Mouse (Mus musculus) liver, adult 2 months (tissue): ENCODE results near the gene Phf23. TPM values are rescaled to one million over a fixed set of nuclear protein-coding genes. Genes with fewer than 3 reads are reported as not detected.

Experiments used
- DNase-seq: peaks from one replicate; pipeline ENCODE4 v3.0.0-alpha.2; 2011; ENCODE audit warnings: low read depth, low spot score; ENCODE audit errors: extremely low read depth
- H3K27ac ChIP-seq: fragments of 200-500 bp; replicated peaks from 2 replicates; pipeline ENCODE4 v1.5.1; 2012; ENCODE audit warnings: low read depth, mild to moderate bottlenecking, control low read depth, inconsistent platforms, low read length; ENCODE audit not compliant: insufficient read depth
- H3K27me3 ChIP-seq: fragments of 200-500 bp; 2 replicates; pipeline ENCODE4 v1.6.1; 2012; ENCODE audit warnings: mild to moderate bottlenecking, moderate library complexity, low read length, inconsistent platforms; ENCODE audit not compliant: control insufficient read depth, insufficient read depth
- H3K36me3 ChIP-seq: fragments of 200-500 bp; 2 replicates; pipeline ENCODE4 v1.6.1; 2012; ENCODE audit warnings: low read length, inconsistent platforms; ENCODE audit not compliant: control insufficient read depth, insufficient read depth
- H3K4me1 ChIP-seq: fragments of 200-500 bp; 2 replicates; pipeline ENCODE4 v1.6.1; 2011; ENCODE audit warnings: low read length; ENCODE audit not compliant: control insufficient read depth, insufficient read depth
- H3K4me3 ChIP-seq: fragments of 200-500 bp; 2 replicates; pipeline ENCODE4 v1.5.1; 2011; ENCODE audit warnings: low read depth, mild to moderate bottlenecking, control low read depth, low read length, moderate library complexity; ENCODE audit not compliant: insufficient read depth
- H3K79me2 ChIP-seq: fragments of 200-500 bp; 2 replicates; pipeline ENCODE4 v1.6.1; 2012; ENCODE audit warnings: inconsistent platforms, mild to moderate bottlenecking, low read length, moderate library complexity; ENCODE audit not compliant: control insufficient read depth, insufficient read depth
- H3K9ac ChIP-seq: fragments of 200-500 bp; 2 replicates; pipeline ENCODE4 v1.6.1; 2012; ENCODE audit warnings: low read depth, mild to moderate bottlenecking, control low read depth, inconsistent platforms, low read length
- CTCF ChIP-seq: fragments of 200-500 bp; IDR thresholded peaks from 2 replicates; pipeline ENCODE4 v1.5.1; 2011; ENCODE audit warnings: low read depth, low read length, control low read depth
- POLR2A ChIP-seq: fragments of 200-500 bp; IDR thresholded peaks from 2 replicates; pipeline ENCODE4 v1.6.1; 2011; ENCODE audit warnings: low read length, control low read depth; ENCODE audit not compliant: insufficient read depth; ENCODE audit errors: extremely low read depth
- WGBS: fragments of 180-500 bp; shearing (Covaris S2); methylation state at CpG from one replicate; pipeline ENCODE4 v1.1.7; 2018; 5-methylcytosine and 5-hydroxymethylcytosine counted together
- polyA plus RNA-seq: library from polyadenylated mRNA; depleted of rRNA; stranded (reverse); fragments of >200 nt; gene quantifications from 2 replicates; pipeline ENCODE4 v1.2.3, GENCODE M21; 2012
- total RNA-seq: library from RNA; depleted of rRNA; stranded (reverse); fragments of >200 nt; gene quantifications from 2 replicates; pipeline ENCODE4 v1.2.3, GENCODE M21; 2014

Phf23 gene
- total and polyA plus RNA-seq, 2 experiments: 8.0 to 12.1 TPM

DNA sequence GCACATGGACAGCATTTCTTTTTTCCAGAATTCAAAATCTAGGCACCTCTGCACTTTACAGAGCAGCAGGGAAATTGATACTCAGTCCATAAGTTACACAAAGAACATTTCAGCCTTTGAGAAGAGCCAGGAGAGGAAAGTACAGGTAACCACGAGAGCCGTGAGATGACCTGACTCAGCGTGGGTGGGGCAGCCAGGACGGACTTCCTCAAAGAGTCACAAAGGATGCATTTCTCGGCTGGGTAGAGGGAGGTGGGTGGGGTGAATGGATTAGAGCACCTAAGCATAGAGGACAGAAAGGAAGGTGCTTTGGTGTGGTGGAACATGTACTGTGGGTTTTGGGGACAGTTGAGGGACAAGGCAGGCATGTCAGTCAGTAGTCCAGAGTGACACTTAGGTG is 33.7 kb upstream of the Phf23 start:
- TF ChIP-seq POLR2A (no peak), CTCF (no peak)
- Histone ChIP-seq H3K4me3 (no peak overlapping the region), H3K36me3 (no peaks in the 10 kb centered on the region), H3K9ac (no peak overlapping the region), H3K27ac (no peak overlapping the region), H3K79me2 (no peaks in the 10 kb centered on the region), H3K4me1 (0 out of 2 replicates have a peak, but pooled peaks cover 2% of the 10 kb centered on the region), H3K27me3 (peaks cover 12% of the 10 kb centered on the region)
- WGBS: 55% methylated on average over 5 of the region's 5 CpGs
- DNase-seq: no peak

- Histone ChIP-seq H3K79me2 (no peaks in the 10 kb centered on the region), H3K9ac (no peak within 1 kb of the TSS), H3K4me3 (peak within 1 kb of the TSS; percentile 12; the same call in 1 of the 2 replicates), H3K36me3 (0 out of 2 replicates have a peak, but pooled peaks cover 2% of the 10 kb centered on the region), H3K27ac (no peak within 1 kb of the TSS), H3K4me1 (0 out of 2 replicates have a peak, but pooled peaks cover 3% of the 10 kb centered on the region), H3K27me3 (peaks cover 12% of the 10 kb centered on the region)
- DNase-seq: no peak
- 33% methylated on average over 24 of the region's 24 CpGs for WGBS
- TF ChIP-seq POLR2A: no peak
Measured at GRCm38 (mm10) chr11:69964650-69965270, 30.8 kb upstream of the Phf23 start, which contains the start of gene Cldn7. Gene Cldn7, plus strand, starts transcription at chr11:69964779.

DNA sequence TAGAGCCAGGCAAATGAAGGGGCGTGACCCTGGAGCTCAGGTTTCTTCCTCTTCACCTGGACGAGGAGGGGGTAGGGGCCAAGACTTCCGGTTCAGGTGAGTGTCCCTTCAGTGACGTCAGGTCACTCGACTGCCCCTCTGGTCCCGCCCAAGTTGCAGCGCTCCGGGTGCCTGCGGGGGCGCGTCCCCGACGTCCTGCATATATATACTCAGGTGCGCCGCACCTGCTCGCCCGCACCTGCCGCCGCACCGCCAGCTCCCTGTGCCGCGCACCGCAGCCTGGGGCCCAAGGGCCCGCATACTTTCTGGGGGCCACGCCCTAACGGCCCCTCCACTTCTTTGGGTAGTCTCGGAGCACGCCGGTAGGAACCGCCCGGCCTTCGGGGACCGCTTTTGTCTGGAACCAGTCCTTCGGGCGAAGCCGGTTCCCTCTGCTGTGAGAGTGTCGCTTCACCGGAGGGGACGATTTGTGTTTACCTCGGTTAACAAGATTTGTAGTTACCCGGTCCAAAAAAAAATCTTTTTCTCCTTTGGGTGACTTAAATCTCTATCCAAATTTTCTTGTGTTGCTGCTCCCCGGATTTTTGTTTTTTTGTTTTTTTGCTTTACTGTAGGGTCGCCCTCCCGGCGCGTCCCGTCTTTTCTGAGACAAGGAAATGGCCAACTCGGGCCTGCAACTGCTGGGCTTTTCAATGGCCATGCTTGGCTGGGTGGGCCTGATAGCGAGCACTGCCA is 30.1 kb upstream of the Phf23 start:
- Histone ChIP-seq H3K27ac (no peak overlapping the region), H3K79me2 (no peaks in the 10 kb centered on the region), H3K9ac (no peak overlapping the region), H3K27me3 (peaks cover 12% of the 10 kb centered on the region), H3K4me3 (peak overlapping the region; percentile 29; the same call in 1 of the 2 replicates), H3K36me3 (0 out of 2 replicates have a peak, but pooled peaks cover 2% of the 10 kb centered on the region), H3K4me1 (0 out of 2 replicates have a peak, but pooled peaks cover 3% of the 10 kb centered on the region)
- 7% methylated on average over 49 of the region's 49 CpGs for WGBS
- no peak for DNase-seq
- no peak for TF ChIP-seq POLR2A
- TF ChIP-seq CTCF: no peak

GRCm38 (mm10) chr11:69966006-69966859 is 29.3 kb upstream of the Phf23 start:
- WGBS: 5% methylated on average over 59 of the region's 59 CpGs
- Histone ChIP-seq H3K9ac (no peak overlapping the region), H3K4me3 (peak overlapping the region; percentile 29; the same call in 1 of the 2 replicates), H3K27ac (no peak overlapping the region), H3K4me1 (0 out of 2 replicates have a peak, but pooled peaks cover 3% of the 10 kb centered on the region), H3K36me3 (peaks cover 2% of the 10 kb centered on the region; the same call in 1 of the 2 replicates), H3K79me2 (no peaks in the 10 kb centered on the region), H3K27me3 (peaks cover 12% of the 10 kb centered on the region)
- TF ChIP-seq POLR2A: no peak
- TF ChIP-seq CTCF: no peak
- DNase-seq: no peak

DNA sequence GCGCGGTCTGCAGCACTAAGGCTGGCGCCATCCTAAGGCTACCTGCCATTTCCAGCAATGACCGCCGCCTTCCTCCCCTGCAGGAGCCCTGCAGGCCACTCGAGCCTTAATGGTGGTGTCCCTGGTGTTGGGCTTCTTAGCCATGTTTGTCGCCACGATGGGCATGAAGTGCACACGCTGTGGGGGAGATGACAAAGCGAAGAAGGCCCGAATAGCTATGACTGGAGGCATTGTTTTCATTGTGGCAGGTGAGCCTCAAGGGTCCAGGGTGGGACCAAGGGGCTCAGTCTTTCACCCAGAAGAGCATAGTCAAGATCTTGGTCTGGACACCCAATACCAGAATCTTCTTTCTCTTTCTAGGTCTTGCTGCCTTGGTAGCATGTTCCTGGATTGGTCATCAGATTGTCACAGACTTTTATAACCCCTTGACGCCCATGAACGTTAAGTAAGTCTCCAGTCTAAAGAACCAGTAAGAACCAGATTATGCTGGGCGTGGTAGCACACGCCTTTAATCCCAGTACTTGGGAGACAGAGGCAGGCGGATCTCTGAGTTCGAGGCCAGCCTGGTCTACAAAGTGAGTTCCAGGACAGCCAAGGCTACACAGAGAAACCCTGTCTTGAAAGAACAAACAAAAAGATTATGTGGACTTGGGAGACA is 28.6 kb upstream of the Phf23 start:
- TF ChIP-seq POLR2A (no peak), CTCF (no peak)
- H3K36me3 ChIP-seq: peaks cover 5% of the 10 kb centered on the region; the same call in 1 of the 2 replicates
- H3K4me3 ChIP-seq: peak overlapping the region; percentile 29; the same call in 1 of the 2 replicates
- no peak overlapping the region for H3K9ac ChIP-seq
- no peak for DNase-seq
- 43% methylated on average over 17 of the region's 17 CpGs for WGBS
- peaks cover 12% of the 10 kb centered on the region for H3K27me3 ChIP-seq
- no peaks in the 10 kb centered on the region for H3K79me2 ChIP-seq
- H3K27ac ChIP-seq: no peak overlapping the region
- 0 out of 2 replicates have a peak, but pooled peaks cover 3% of the 10 kb centered on the region for H3K4me1 ChIP-seq
